Mouse (Mus musculus) G1E-ER4 (cell line): ENCODE measurements around the gene Dcst2. TPM values are rescaled to one million over a fixed set of nuclear protein-coding genes. Genes with fewer than 3 reads are reported as not detected.

Source experiments
- GATA1 ChIP-seq: IDR thresholded peaks from one replicate; pipeline ENCODE4 v1.8.0; 2012; ENCODE audit warnings: low read length, inconsistent platforms
- polyA plus RNA-seq: library from polyadenylated mRNA; stranded (reverse); fragments of >175 nt; gene quantifications from 2 replicates; pipeline ENCODE4 v1.2.3, GENCODE M21; 2012

The Dcst2 gene
- polyA plus RNA-seq, 1 experiment, result not detected

- no peak for TF ChIP-seq GATA1
Observed at GRCm38 (mm10) chr3:89401329-89401728, 39.6 kb downstream of the Dcst2 start.

GRCm38 (mm10) chr3:89402693-89403092 lies 40.9 kb downstream of the Dcst2 start, which contains the start of gene Lenep:
TSS of gene Lenep (minus strand) at chr3:89402793.
- no peak for TF ChIP-seq GATA1

GRCm38 (mm10) chr3:89406887-89407286 lies 45.1 kb downstream of the Dcst2 start:
- no peak for TF ChIP-seq GATA1

GRCm38 (mm10) chr3:89408448-89408847 lies 46.7 kb downstream of the Dcst2 start:
- no peak for TF ChIP-seq GATA1

GRCm38 (mm10) chr3:89409701-89410100 lies 47.9 kb downstream of the Dcst2 start:
- TF ChIP-seq GATA1, result no peak

- TF ChIP-seq GATA1, result no peak
Observed at GRCm38 (mm10) chr3:89410864-89411263, 49.1 kb downstream of the Dcst2 start.

GRCm38 (mm10) chr3:89411490-89412393 lies 50.0 kb downstream of the Dcst2 start, which contains the start of gene Flad1:
TSS of gene Flad1 (minus strand) at chr3:89411870.
- no peak for TF ChIP-seq GATA1

- TF ChIP-seq GATA1, result no peak
Observed at GRCm38 (mm10) chr3:89416158-89416557, 54.4 kb downstream of the Dcst2 start.

GRCm38 (mm10) chr3:89417131-89417530 lies 55.4 kb downstream of the Dcst2 start:
- no peak for TF ChIP-seq GATA1

- no peak for TF ChIP-seq GATA1
Observed at GRCm38 (mm10) chr3:89417840-89418169, 56.0 kb downstream of the Dcst2 start.

- TF ChIP-seq GATA1, result no peak
Observed at GRCm38 (mm10) chr3:89418170-89418860, 56.5 kb downstream of the Dcst2 start, which contains the start of the genes Cks1b and Shc1. TSS of gene Cks1b (minus strand) at chr3:89418383. TSS of gene Shc1 (plus strand) at chr3:89418443.

GRCm38 (mm10) chr3:89418861-89419250 lies 57.1 kb downstream of the Dcst2 start:
- TF ChIP-seq GATA1, result no peak

GRCm38 (mm10) chr3:89419571-89419970 lies 57.8 kb downstream of the Dcst2 start:
- TF ChIP-seq GATA1, result no peak

GRCm38 (mm10) chr3:89419981-89420380 lies 58.2 kb downstream of the Dcst2 start:
- no peak for TF ChIP-seq GATA1

- TF ChIP-seq GATA1, result no peak
Observed at GRCm38 (mm10) chr3:89420421-89420820, 58.6 kb downstream of the Dcst2 start.

GRCm38 (mm10) chr3:89421002-89421774 lies 59.4 kb downstream of the Dcst2 start:
- TF ChIP-seq GATA1, result no peak
